Mouse (Mus musculus): ENCODE measurements at regions not wholly inside any gene's neighbourhood (a gene's known extent, or its start where the extent isn't known, plus 50 kb on each side); places are given as distances from the start of the nearest gene placed in this dataset.

DNA sequence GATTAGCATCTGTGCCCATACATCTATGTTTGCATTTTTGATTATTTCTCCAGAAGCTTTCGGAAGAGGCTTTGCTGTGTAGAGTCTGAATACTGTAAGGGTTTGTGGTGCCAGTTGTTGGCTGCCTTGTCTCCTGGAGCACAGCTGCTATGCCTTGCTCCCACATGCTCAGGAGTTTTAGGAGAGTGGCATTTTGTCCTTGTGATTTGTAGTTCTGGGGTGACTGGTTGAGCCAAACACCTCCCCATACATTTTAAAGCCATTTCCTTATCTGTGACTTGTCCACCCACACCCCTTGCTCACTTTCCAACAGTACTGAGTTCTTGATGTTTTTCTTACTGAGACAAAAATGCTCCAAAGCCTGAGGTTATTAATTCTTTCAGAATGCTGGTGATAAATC, 60.4 kb upstream of the Lipc start:
- Histone ChIP-seq H3K27ac (no peak overlapping the region), H3K36me3 (ENCODE audit: insufficient read depth, low read length) (no peaks in the 10 kb centered on the region), H3K4me1 (replicated peaks; ENCODE audit: insufficient read depth, low read length) (0 out of 2 replicates have a peak, but pooled peaks cover 4% of the 10 kb centered on the region), H3K9me3 (replicated peaks; ENCODE audit: low read length) (no peaks in the 10 kb centered on the region), H3K27me3 (ENCODE audit: insufficient read depth, low read length) (no peaks in the 10 kb centered on the region), H3K4me3 (replicated peaks; ENCODE audit: low read depth, low read length) (no peak overlapping the region), H3K4me2 (ENCODE audit: low read length) (no peak overlapping the region), H3K9ac (ENCODE audit: low read depth, low read length) (no peak overlapping the region)
- DNase-seq (ENCODE audit: low spot score), result peak; percentile 49
- no peak for TF ChIP-seq CTCF (IDR thresholded peaks at IDR 0.05; ENCODE audit: low read depth)
- no peak for ATAC-seq (replicated peaks; ENCODE audit: low FRiP score, low read depth)
- WGBS, result 56% methylated on average over 1 of the region's 1 CpGs

- ATAC-seq (replicated peaks; ENCODE audit: low FRiP score, low read depth), result no peak
- Histone ChIP-seq H3K4me2 (ENCODE audit: low read length) (no peak overlapping the region), H3K36me3 (ENCODE audit: insufficient read depth, low read length) (no peaks in the 10 kb centered on the region), H3K4me1 (replicated peaks; ENCODE audit: insufficient read depth, low read length) (no peaks in the 10 kb centered on the region), H3K4me3 (replicated peaks; ENCODE audit: low read depth, low read length) (no peak overlapping the region), H3K27ac (no peak overlapping the region), H3K27me3 (ENCODE audit: insufficient read depth, low read length) (no peaks in the 10 kb centered on the region), H3K9me3 (replicated peaks; ENCODE audit: low read length) (no peaks in the 10 kb centered on the region), H3K9ac (ENCODE audit: low read depth, low read length) (no peak overlapping the region)
- DNase-seq (ENCODE audit: low spot score), result no peak
- TF ChIP-seq CTCF (IDR thresholded peaks at IDR 0.05; ENCODE audit: low read depth), result no peak
- WGBS, result 88% methylated on average over 2 of the region's 2 CpGs
These were observed 52.6 kb upstream of the Lipc start for GRCm38 (mm10) chr9:71004631-71005030.

Measured in kidney, postnatal 0 days (tissue).